Mouse (Mus musculus): Measurements from ENCODE around the gene Tubb2b.

Tubb2b gene

GRCm38 (mm10) chr13:34130226-34130731 lies at the start of gene Tubb2b:
Gene Tubb2b, minus strand, starts transcription at chr13:34130466.
- DNase-seq (ENCODE audit: low spot score) = no peak

GRCm38 (mm10) chr13:34174025-34174424 lies 43.8 kb upstream of the Tubb2b start:
- no peak for DNase-seq (ENCODE audit: low spot score)

GRCm38 (mm10) chr13:34163304-34163975 lies 33.2 kb upstream of the Tubb2b start:
- DNase-seq (ENCODE audit: low spot score) = no peak

- peak; percentile 77 for DNase-seq (ENCODE audit: low spot score)
Observed at GRCm38 (mm10) chr13:34162491-34163303, 32.4 kb upstream of the Tubb2b start, which contains the start of gene Psmg4. Gene Psmg4, plus strand, starts transcription at chr13:34162964.

DNA sequence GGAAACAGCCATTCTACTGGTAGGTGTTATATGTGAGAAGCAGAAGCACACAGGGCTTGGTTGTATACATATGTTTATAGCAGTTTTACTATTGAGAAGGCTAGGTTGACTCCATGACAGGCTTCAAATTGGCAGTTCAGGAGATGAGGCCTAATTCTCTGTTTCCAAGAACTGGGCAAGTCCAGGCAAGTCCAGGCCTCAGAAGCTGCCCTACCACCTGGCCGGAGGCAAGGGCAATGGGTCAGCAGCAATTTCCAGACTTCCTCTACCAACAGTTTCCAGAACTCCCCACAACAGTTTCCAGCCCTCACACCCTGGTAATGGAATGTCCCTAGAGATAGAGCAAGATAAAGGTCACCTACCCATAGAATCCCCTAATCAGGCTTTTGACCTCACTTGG lies 29.7 kb upstream of the Tubb2b start:
- no peak for DNase-seq (ENCODE audit: low spot score)

GRCm38 (mm10) chr13:34157596-34158157 lies 27.4 kb upstream of the Tubb2b start:
- no peak for DNase-seq (ENCODE audit: low spot score)

- no peak for DNase-seq (ENCODE audit: low spot score)
Observed at GRCm38 (mm10) chr13:34156840-34157185, 26.5 kb upstream of the Tubb2b start.

DNA sequence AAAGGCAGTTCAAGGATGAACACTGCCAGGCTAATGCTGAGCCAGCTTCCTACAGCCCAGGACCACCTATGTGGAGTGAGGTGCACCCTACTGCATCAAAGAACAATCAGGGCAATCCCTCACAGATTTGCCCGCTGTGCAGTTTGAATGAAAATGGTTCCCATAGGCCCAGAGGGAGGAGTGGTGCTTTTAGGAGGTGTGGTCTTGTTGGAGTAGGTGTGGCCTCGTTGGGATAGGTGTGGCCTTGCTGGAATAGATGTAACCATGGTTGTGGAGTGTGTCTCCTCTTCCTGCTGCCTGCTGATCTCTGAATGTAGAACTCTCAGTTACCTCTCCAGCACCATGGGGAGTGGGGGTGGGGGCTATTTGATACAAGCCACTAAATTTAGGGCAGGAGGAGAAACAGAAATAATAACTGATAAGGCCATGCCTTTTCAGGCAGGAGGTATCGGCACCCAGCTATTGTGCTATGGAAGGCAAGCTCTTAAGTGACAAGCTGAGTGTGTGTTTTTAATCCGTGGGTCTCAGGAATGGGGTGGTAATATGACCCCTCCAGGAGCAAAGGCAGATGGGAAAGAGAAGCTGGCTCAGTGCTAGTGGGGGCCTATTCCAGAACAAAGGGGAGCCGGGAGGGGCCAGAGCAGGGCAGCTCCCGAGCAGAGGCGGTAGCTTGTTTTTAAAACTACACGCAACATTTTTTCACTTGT lies 26.0 kb upstream of the Tubb2b start:
- DNase-seq (ENCODE audit: low spot score) = no peak

DNA sequence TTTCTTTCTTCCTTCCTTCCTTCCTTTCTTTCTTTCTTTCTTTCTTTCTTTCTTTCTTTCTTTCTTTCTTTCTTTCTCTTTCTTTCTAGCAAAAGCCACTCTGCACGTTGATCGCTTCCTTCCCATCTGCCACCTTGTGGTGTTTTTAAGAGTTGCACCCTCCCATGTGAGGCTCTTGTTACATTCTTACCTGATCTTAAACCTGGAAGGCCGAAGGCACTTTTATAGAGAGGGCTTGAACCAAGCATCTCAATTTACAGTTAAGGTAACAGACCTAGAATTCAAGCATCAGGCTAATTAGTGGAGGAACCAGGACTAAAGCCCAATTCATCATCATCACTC lies 24.6 kb upstream of the Tubb2b start:
- DNase-seq (ENCODE audit: low spot score) = no peak

GRCm38 (mm10) chr13:34154217-34154930 lies 24.1 kb upstream of the Tubb2b start:
- no peak for DNase-seq (ENCODE audit: low spot score)

GRCm38 (mm10) chr13:34153254-34154011 lies 23.2 kb upstream of the Tubb2b start:
- DNase-seq (ENCODE audit: low spot score) = no peak

DNA sequence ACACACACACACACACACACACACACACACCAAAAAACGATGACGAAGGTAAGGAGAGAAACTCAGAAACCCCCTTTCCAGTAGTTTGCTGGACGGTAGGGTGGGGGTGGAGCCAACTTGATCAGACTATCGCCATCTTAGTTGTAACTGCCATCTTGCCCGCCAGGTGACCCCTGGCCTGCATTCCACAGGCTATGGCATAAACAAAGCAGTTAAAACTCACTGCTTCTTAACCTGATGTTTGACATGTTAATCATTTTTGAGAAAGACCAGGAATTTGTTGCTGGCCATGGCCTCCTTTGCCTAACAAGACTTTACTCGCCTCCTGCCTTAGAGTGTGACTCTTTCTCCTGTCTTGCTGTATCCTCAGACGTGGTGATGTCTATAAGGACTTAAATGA lies 22.4 kb upstream of the Tubb2b start:
- no peak for DNase-seq (ENCODE audit: low spot score)

- no peak for DNase-seq (ENCODE audit: low spot score)
Observed at GRCm38 (mm10) chr13:34151425-34151824, 21.2 kb upstream of the Tubb2b start.

GRCm38 (mm10) chr13:34150271-34151027 lies 20.2 kb upstream of the Tubb2b start:
- DNase-seq (ENCODE audit: low spot score) = no peak

- DNase-seq (ENCODE audit: low spot score) = no peak
Observed at GRCm38 (mm10) chr13:34149463-34150176, 19.4 kb upstream of the Tubb2b start.

DNA sequence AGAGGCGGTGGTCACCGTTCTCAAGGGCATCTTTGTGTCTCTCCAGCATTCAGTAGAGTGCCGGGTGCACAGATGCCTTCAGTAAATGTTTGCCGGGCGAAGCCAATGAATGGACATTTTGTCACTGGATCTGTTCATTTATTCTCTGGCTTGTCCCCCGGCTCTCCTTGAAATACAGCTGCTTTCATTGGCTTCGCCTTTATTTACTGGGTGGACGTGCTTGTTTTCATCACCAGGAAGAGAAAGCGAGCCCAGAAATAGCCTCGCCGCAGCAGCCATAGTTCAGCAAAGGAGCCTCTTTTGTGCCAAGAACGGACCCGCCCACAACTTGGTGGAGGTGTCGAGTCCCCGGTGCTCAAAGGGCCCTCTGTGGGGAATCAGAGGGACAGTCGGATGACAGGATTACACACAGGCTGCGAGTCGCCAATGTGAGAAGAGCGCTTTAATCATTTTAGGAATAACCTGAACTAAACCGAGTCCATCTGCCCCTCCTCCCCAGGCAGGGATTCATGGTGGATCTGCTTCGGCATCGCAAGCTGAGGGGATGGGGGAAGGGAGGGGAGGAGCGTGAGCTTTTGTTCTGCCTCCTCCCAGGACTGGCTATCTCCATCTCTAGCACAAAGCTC lies 18.6 kb upstream of the Tubb2b start:
- no peak for DNase-seq (ENCODE audit: low spot score)

GRCm38 (mm10) chr13:34148181-34148580 lies 17.9 kb upstream of the Tubb2b start:
- no peak for DNase-seq (ENCODE audit: low spot score)

DNA sequence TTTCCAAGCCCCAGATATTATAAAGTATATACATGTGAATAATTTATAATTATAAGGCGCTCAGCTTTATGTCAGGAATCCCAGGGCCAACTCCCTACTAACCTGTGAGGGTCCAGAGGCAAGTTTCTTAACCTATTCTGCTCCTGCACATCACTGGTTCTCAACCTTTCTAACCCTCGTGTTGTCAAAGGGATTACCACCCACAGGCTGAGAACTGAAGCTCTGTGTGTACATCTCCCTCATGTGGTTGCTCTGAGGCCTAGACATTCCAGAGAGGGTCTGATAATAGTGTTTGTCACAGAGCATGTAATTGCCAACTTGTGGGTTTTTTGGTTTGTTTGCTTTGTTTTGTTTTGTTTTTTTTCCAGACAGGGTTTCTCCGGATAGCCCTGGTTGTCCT lies 16.6 kb upstream of the Tubb2b start:
- DNase-seq (ENCODE audit: low spot score) = no peak

GRCm38 (mm10) chr13:34143389-34143788 lies 13.1 kb upstream of the Tubb2b start:
- DNase-seq (ENCODE audit: low spot score) = no peak

Data from urinary bladder, postnatal 10 days (tissue).